Mouse (Mus musculus): ENCODE results near the gene Hormad1. TPM values are rescaled to one million over a fixed set of nuclear protein-coding genes. Genes with fewer than 3 reads are reported as not detected.
"Not testable (repeated sequence)": the region's sequence is repeated elsewhere in the genome, so short reads cannot be mapped to it uniquely, and the experiment has no call there.

Hormad1 gene
- total RNA-seq, 1 experiment, result 24.3 TPM

- no peak overlapping the region for H3K27ac ChIP-seq (ENCODE audit: insufficient read depth, low read depth, low read length, poor library complexity, severe bottlenecking)
- DNase-seq (ENCODE audit: low read depth, low spot score), result no peak
- no peaks in the 10 kb centered on the region for H3K36me3 ChIP-seq (ENCODE audit: control insufficient read depth, insufficient read depth, low read length, poor library complexity, severe bottlenecking)
- in situ Hi-C loops (cut with MboI; ENCODE audit: low sequenced_read_pairs in 2 of 2, unreplicated experiment in 2 of 2), result no loop called here
- H3K4me1 ChIP-seq (ENCODE audit: control insufficient read depth in 2 of 2, insufficient read depth in 2 of 2, low read length in 2 of 2, poor library complexity in 1 of 2), result no peaks in the 10 kb centered on the region
- TF ChIP-seq ZNF384 (IDR thresholded peaks at IDR 0.05; ENCODE audit: low read depth, low read length) (no peak), HCFC1 (IDR thresholded peaks at IDR 0.05; ENCODE audit: borderline replicate concordance, insufficient read depth, low read length) (no peak), ZC3H11A (IDR thresholded peaks at IDR 0.05; ENCODE audit: borderline replicate concordance, low read depth, low read length) (no peak), MAFK (IDR thresholded peaks at IDR 0.05; ENCODE audit: insufficient read depth, low read depth, low read length) (no peak), CHD2 (IDR thresholded peaks at IDR 0.05; ENCODE audit: low read depth, low read length) (no peak)
- H3K9ac ChIP-seq (ENCODE audit: insufficient read depth, low read depth, low read length, poor library complexity, severe bottlenecking), result no peak overlapping the region
- no peak overlapping the region for H3K4me3 ChIP-seq (ENCODE audit: insufficient read depth in 1 of 2, low read depth in 1 of 2, low read length in 2 of 2, poor library complexity in 1 of 2, severe bottlenecking in 1 of 2)
- H3K9me3 ChIP-seq (ENCODE audit: control insufficient read depth, insufficient read depth, low read depth, low read length), result no peaks in the 10 kb centered on the region
Observed at GRCm38 (mm10) chr3:95534927-95535326, 24.6 kb upstream of the Hormad1 start.

GRCm38 (mm10) chr3:95538936-95539335 is 20.5 kb upstream of the Hormad1 start:
- H3K27ac ChIP-seq (ENCODE audit: insufficient read depth, low read depth, low read length, poor library complexity, severe bottlenecking), result no peak overlapping the region
- H3K9me3 ChIP-seq (ENCODE audit: control insufficient read depth, insufficient read depth, low read depth, low read length), result no peaks in the 10 kb centered on the region
- no peaks in the 10 kb centered on the region for H3K36me3 ChIP-seq (ENCODE audit: control insufficient read depth, insufficient read depth, low read length, poor library complexity, severe bottlenecking)
- H3K4me1 ChIP-seq (ENCODE audit: control insufficient read depth in 2 of 2, insufficient read depth in 2 of 2, low read length in 2 of 2, poor library complexity in 1 of 2), result no peaks in the 10 kb centered on the region
- no peak overlapping the region for H3K9ac ChIP-seq (ENCODE audit: insufficient read depth, low read depth, low read length, poor library complexity, severe bottlenecking)
- in situ Hi-C loops (cut with MboI; ENCODE audit: low sequenced_read_pairs in 2 of 2, unreplicated experiment in 2 of 2), result no loop called here
- TF ChIP-seq ZC3H11A (IDR thresholded peaks at IDR 0.05; ENCODE audit: borderline replicate concordance, low read depth, low read length) (no peak), ZNF384 (IDR thresholded peaks at IDR 0.05; ENCODE audit: low read depth, low read length) (no peak), HCFC1 (IDR thresholded peaks at IDR 0.05; ENCODE audit: borderline replicate concordance, insufficient read depth, low read length) (no peak), CHD2 (IDR thresholded peaks at IDR 0.05; ENCODE audit: low read depth, low read length) (no peak), MAFK (IDR thresholded peaks at IDR 0.05; ENCODE audit: insufficient read depth, low read depth, low read length) (no peak)
- H3K4me3 ChIP-seq (ENCODE audit: insufficient read depth in 1 of 2, low read depth in 1 of 2, low read length in 2 of 2, poor library complexity in 1 of 2, severe bottlenecking in 1 of 2), result no peak overlapping the region
- DNase-seq (ENCODE audit: low read depth, low spot score), result no peak

GRCm38 (mm10) chr3:95539837-95540236 is 19.6 kb upstream of the Hormad1 start:
- in situ Hi-C loops (cut with MboI; ENCODE audit: low sequenced_read_pairs in 2 of 2, unreplicated experiment in 2 of 2), result no loop called here
- Histone ChIP-seq H3K4me1 (ENCODE audit: control insufficient read depth in 2 of 2, insufficient read depth in 2 of 2, low read length in 2 of 2, poor library complexity in 1 of 2) (peaks cover 0 to under 1% of the 10 kb centered on the region in 2 experiments; a peak in 1 of 4 replicates), H3K9me3 (ENCODE audit: control insufficient read depth, insufficient read depth, low read depth, low read length) (no peaks in the 10 kb centered on the region), H3K36me3 (ENCODE audit: control insufficient read depth, insufficient read depth, low read length, poor library complexity, severe bottlenecking) (no peaks in the 10 kb centered on the region), H3K9ac (ENCODE audit: insufficient read depth, low read depth, low read length, poor library complexity, severe bottlenecking) (no peak overlapping the region), H3K4me3 (ENCODE audit: insufficient read depth in 1 of 2, low read depth in 1 of 2, low read length in 2 of 2, poor library complexity in 1 of 2, severe bottlenecking in 1 of 2) (no peak overlapping the region), H3K27ac (ENCODE audit: insufficient read depth, low read depth, low read length, poor library complexity, severe bottlenecking) (no peak overlapping the region)
- TF ChIP-seq ZC3H11A (IDR thresholded peaks at IDR 0.05; ENCODE audit: borderline replicate concordance, low read depth, low read length), result no peak
- no peak for TF ChIP-seq HCFC1 (IDR thresholded peaks at IDR 0.05; ENCODE audit: borderline replicate concordance, insufficient read depth, low read length)
- no peak for TF ChIP-seq MAFK (IDR thresholded peaks at IDR 0.05; ENCODE audit: insufficient read depth, low read depth, low read length)
- TF ChIP-seq CHD2 (IDR thresholded peaks at IDR 0.05; ENCODE audit: low read depth, low read length), result no peak
- no peak for TF ChIP-seq ZNF384 (IDR thresholded peaks at IDR 0.05; ENCODE audit: low read depth, low read length)
- DNase-seq (ENCODE audit: low read depth, low spot score), result no peak

- H3K27ac ChIP-seq (ENCODE audit: insufficient read depth, low read depth, low read length, poor library complexity, severe bottlenecking); H3K4me1 ChIP-seq (ENCODE audit: control insufficient read depth in 2 of 2, insufficient read depth in 2 of 2, low read length in 2 of 2, poor library complexity in 1 of 2); DNase-seq (ENCODE audit: low read depth, low spot score); H3K9ac ChIP-seq (ENCODE audit: insufficient read depth, low read depth, low read length, poor library complexity, severe bottlenecking); in situ Hi-C loops (cut with MboI; ENCODE audit: low sequenced_read_pairs in 2 of 2, unreplicated experiment in 2 of 2); H3K36me3 ChIP-seq (ENCODE audit: control insufficient read depth, insufficient read depth, low read length, poor library complexity, severe bottlenecking); H3K9me3 ChIP-seq (ENCODE audit: control insufficient read depth, insufficient read depth, low read depth, low read length); H3K4me3 ChIP-seq (ENCODE audit: insufficient read depth in 1 of 2, low read depth in 1 of 2, low read length in 2 of 2, poor library complexity in 1 of 2, severe bottlenecking in 1 of 2): not testable (repeated sequence)
Observed at GRCm38 (mm10) chr3:95541186-95541585, 18.3 kb upstream of the Hormad1 start.

- Histone ChIP-seq H3K9me3 (ENCODE audit: control insufficient read depth, insufficient read depth, low read depth, low read length) (no peaks in the 10 kb centered on the region), H3K4me1 (ENCODE audit: control insufficient read depth in 2 of 2, insufficient read depth in 2 of 2, low read length in 2 of 2, poor library complexity in 1 of 2) (peaks cover 0 to 2% of the 10 kb centered on the region in 2 experiments; a peak in 1 of 4 replicates)
- in situ Hi-C loops (cut with MboI; ENCODE audit: low sequenced_read_pairs in 2 of 2, unreplicated experiment in 2 of 2), result no loop called here
Observed at GRCm38 (mm10) chr3:95542171-95542570, 17.3 kb upstream of the Hormad1 start.

More at GRCm38 (mm10) chr3:95542171-95542570, 17.3 kb upstream of the Hormad1 start:
- Histone ChIP-seq H3K4me3 (ENCODE audit: insufficient read depth in 1 of 2, low read depth in 1 of 2, low read length in 2 of 2, poor library complexity in 1 of 2, severe bottlenecking in 1 of 2) (no peak overlapping the region), H3K27ac (ENCODE audit: insufficient read depth, low read depth, low read length, poor library complexity, severe bottlenecking) (no peak overlapping the region), H3K36me3 (ENCODE audit: control insufficient read depth, insufficient read depth, low read length, poor library complexity, severe bottlenecking) (no peaks in the 10 kb centered on the region), H3K9ac (ENCODE audit: insufficient read depth, low read depth, low read length, poor library complexity, severe bottlenecking) (no peak overlapping the region)
- DNase-seq (ENCODE audit: low read depth, low spot score), result no peak
- TF ChIP-seq CHD2 (IDR thresholded peaks at IDR 0.05; ENCODE audit: low read depth, low read length), result no peak
- no peak for TF ChIP-seq HCFC1 (IDR thresholded peaks at IDR 0.05; ENCODE audit: borderline replicate concordance, insufficient read depth, low read length)
- no peak for TF ChIP-seq ZC3H11A (IDR thresholded peaks at IDR 0.05; ENCODE audit: borderline replicate concordance, low read depth, low read length)
- TF ChIP-seq MAFK (IDR thresholded peaks at IDR 0.05; ENCODE audit: insufficient read depth, low read depth, low read length), result no peak
- TF ChIP-seq ZNF384 (IDR thresholded peaks at IDR 0.05; ENCODE audit: low read depth, low read length), result no peak

Measured in ES-E14 (cell line).